Mouse (Mus musculus) bone marrow, adult 2 months (tissue): ENCODE data around the gene Rnf19b.

ENCODE experiments used
- CTCF ChIP-seq: fragments of 200-500 bp; IDR thresholded peaks from 2 replicates; pipeline ENCODE4 v1.5.1; 2011; ENCODE audit warnings: low read length, control low read depth; ENCODE audit not compliant: control insufficient read depth, insufficient read depth
- POLR2A ChIP-seq: fragments of 200-500 bp; IDR thresholded peaks from 2 replicates; pipeline ENCODE4 v1.6.1; 2011; ENCODE audit warnings: low read depth, mild to moderate bottlenecking, control low read depth, low read length, borderline replicate concordance; ENCODE audit not compliant: control insufficient read depth

DNA sequence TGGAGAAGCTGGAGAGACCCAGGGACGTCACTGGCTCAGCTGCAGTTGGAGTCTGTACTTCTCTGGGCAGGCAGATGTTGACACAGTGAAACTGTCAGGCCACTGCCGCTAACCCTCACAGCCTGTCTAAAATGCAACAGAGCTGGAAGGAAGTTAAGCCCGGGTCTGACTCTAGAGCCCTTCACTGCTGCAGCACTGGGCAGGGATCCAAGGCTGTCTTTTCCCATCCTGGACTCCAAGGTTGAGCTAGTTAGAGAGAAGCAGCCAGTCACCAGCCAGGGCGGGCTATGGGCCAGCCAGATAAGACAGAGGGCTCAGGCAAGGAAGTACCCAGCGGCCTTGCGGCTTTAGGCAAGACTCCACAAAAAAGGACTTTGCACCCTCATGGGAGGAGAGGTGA, 33.3 kb upstream of the Rnf19b start:
- TF ChIP-seq CTCF (no peak), POLR2A (no peak)
